Mouse (Mus musculus): ENCODE results near the gene Parvb.

Gene Parvb

GRCm38 (mm10) chr15:84324870-84325553, 93.2 kb downstream of the Parvb start:
- DNase-seq (ENCODE audit: low spot score): no peak

DNA sequence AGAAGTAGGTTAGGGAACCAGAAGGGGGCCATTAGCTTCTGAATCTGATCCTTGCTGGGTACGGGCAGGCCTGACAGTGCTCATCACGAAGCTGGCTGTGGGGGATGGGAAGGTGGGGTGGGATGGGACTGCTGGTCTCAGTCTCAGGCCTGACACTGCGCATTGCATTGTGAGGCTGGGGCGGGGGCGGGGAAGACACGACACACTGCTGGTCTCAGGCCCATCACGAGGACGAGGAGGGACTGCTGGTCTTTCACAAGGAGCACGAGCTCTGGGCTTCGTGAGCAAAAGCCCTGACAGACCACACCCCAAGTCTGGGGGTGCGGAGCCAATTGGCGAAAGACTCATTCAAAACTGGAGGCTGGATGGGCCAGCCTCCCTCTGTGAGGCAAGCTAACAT, 93.9 kb downstream of the Parvb start:
- DNase-seq (ENCODE audit: low spot score): no peak

GRCm38 (mm10) chr15:84328870-84329269, 97.0 kb downstream of the Parvb start:
- DNase-seq (ENCODE audit: low spot score): no peak

- DNase-seq (ENCODE audit: low spot score): no peak
These were observed 98.1 kb downstream of the Parvb start for GRCm38 (mm10) chr15:84329940-84330339.

GRCm38 (mm10) chr15:84331066-84331612, 99.3 kb downstream of the Parvb start:
- DNase-seq (ENCODE audit: low spot score): no peak

- DNase-seq (ENCODE audit: low spot score): no peak
These were observed 104.5 kb downstream of the Parvb start for GRCm38 (mm10) chr15:84336281-84336817.

GRCm38 (mm10) chr15:84337599-84337998, 105.8 kb downstream of the Parvb start:
- DNase-seq (ENCODE audit: low spot score): no peak

GRCm38 (mm10) chr15:84340926-84341325, 109.1 kb downstream of the Parvb start:
- no peak for DNase-seq (ENCODE audit: low spot score)

DNA sequence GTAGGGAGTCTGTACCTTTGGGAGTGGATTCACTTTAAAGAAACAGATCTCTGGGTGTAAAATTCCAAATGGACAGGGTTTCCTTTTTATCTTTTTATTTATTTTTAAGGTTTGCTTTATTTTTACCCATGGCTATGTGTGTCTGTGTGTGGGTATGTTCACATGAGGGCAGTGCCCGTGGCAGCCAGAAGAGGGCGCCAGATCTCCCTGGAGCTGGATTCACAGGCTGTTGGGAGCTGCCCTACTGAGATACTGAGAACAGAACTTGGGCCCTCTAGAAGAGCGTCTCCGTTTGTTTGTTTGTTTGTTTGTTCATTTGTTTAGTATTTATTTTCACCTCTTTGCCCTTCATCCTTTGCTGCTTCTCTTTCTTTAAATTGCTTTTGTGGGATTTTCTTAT, 116.9 kb downstream of the Parvb start:
- DNase-seq (ENCODE audit: low spot score): no peak

- no peak for DNase-seq (ENCODE audit: low spot score)
These were observed 118.3 kb downstream of the Parvb start for GRCm38 (mm10) chr15:84349915-84350738.

DNA sequence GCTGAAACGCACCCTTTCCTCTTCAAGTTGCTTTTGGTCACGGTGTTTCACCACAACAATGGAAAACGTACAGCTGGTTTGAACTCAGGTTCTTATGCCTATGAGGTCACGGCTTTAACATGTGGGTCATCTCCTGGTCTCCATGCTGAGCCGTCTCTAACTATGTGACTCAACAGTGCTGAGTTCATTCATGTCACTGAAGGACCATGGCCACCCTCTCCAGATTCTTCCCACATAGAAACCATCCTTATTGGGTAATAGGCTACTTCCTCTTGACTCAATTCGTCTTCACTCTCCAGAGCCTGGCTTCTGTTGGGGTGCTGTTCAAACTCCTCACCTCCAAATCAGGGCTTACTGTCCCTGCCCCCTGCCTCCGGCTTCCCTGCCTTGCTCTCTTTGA, 119.5 kb downstream of the Parvb start:
- DNase-seq (ENCODE audit: low spot score): no peak

GRCm38 (mm10) chr15:84351915-84352844, 120.3 kb downstream of the Parvb start:
- no peak for DNase-seq (ENCODE audit: low spot score)

DNA sequence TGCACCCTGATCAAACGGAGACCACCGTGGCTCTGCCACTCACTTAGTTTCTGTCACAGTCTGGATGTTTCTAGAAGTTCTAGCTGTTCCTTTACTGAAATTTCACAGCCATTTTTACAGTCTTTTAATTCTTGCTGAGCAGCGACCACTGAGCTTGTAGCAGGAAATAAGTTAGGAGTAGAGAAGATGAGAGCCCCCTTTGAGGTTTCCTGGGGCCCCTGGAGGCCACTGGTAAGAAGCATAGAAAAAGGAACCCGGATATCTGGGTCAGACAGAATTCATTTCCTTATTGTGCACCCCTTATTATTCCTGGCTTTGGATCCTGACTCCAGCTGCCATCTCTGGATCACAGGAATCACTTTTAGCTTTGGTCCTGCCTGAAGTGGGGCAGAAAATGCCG, 123.2 kb downstream of the Parvb start:
- DNase-seq (ENCODE audit: low spot score): no peak

DNA sequence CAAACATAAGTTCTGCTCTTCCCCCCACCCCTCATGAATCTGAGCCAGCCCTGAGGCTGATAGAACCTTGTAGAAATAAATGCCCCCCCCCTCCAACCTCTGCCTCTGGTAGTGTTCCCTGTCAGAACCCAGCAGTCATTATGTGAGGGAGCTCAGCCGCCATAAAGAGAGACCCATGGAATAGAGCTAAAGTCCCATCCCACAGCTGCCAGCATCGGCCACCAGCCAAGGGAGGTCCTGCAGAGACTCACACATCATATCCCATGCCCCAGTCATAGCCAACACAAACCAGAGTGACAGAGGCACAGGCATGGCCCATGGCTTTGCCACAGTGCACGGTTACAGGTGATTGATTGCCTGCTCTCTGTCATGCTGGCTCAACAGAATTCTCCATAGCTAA, 132.9 kb downstream of the Parvb start:
- DNase-seq (ENCODE audit: low spot score): no peak

Data from c-Kit-positive CD71-positive TER-119-positive erythroid progenitor cells, embryonic 14.5 days (primary cell).